Mouse (Mus musculus) common myeloid progenitor, adult 5-6 weeks (primary cell): ENCODE data around the gene Rdh9. TPM values are rescaled to one million over a fixed set of nuclear protein-coding genes. Genes with fewer than 3 reads are reported as not detected.
"Not testable (repeated sequence)": the region's sequence is repeated elsewhere in the genome, so short reads cannot be mapped to it uniquely, and the experiment has no call there.

ENCODE experiments used
- ATAC-seq: replicated peaks from 2 replicates; pipeline ENCODE4 v1.8.0; 2016; ENCODE audit warnings: low read depth, mild to moderate bottlenecking, moderate TSS enrichment, inconsistent platforms; ENCODE audit not compliant: poor library complexity, severe bottlenecking
- total RNA-seq: library from RNA; stranded (forward); fragments of 200-1000, 187-1606 nt; gene quantifications from 2 replicates; pipeline ENCODE4 v1.2.3, GENCODE M21; 2017

Rdh9 gene
- total RNA-seq, 1 experiment from 2014 or later, result not detected

- ATAC-seq, result no peak
Observed at GRCm38 (mm10) chr10:127755246-127755645, 20.9 kb upstream of the Rdh9 start.

- no peak for ATAC-seq
Observed at GRCm38 (mm10) chr10:127755770-127756468, 20.3 kb upstream of the Rdh9 start.

- no peak for ATAC-seq
Observed at GRCm38 (mm10) chr10:127759181-127760110, 16.7 kb upstream of the Rdh9 start, which contains the start of the genes Rdh1 and Rdh16f1. Gene Rdh1 (plus strand): TSS chr10:127759721. Gene Rdh16f1 (plus strand): TSS chr10:127759787.

- not testable (repeated sequence) for ATAC-seq
Observed at GRCm38 (mm10) chr10:127762926-127763325, 13.3 kb upstream of the Rdh9 start.

- no peak for ATAC-seq
Observed at GRCm38 (mm10) chr10:127763914-127764680, 12.1 kb upstream of the Rdh9 start.

- no peak for ATAC-seq
Observed at GRCm38 (mm10) chr10:127766564-127766963, 9.6 kb upstream of the Rdh9 start.

- ATAC-seq, result not testable (repeated sequence)
Observed at GRCm38 (mm10) chr10:127782321-127782720, 6.1 kb downstream of the Rdh9 start.

GRCm38 (mm10) chr10:127785411-127785810, 9.2 kb downstream of the Rdh9 start:
- ATAC-seq, result not testable (repeated sequence)

GRCm38 (mm10) chr10:127799295-127799694, 23.1 kb downstream of the Rdh9 start:
- ATAC-seq, result no peak

GRCm38 (mm10) chr10:127800891-127801290, 24.7 kb downstream of the Rdh9 start, which contains the start of gene Rdh16:
Gene Rdh16 (plus strand): TSS chr10:127801152.
- ATAC-seq, result no peak

- ATAC-seq, result no peak
Observed at GRCm38 (mm10) chr10:127801612-127802011, 25.4 kb downstream of the Rdh9 start.

- no peak for ATAC-seq
Observed at GRCm38 (mm10) chr10:127802236-127802635, 26.1 kb downstream of the Rdh9 start.

GRCm38 (mm10) chr10:127804416-127804815, 28.2 kb downstream of the Rdh9 start:
- ATAC-seq, result no peak

GRCm38 (mm10) chr10:127815888-127816287, 39.7 kb downstream of the Rdh9 start:
- no peak for ATAC-seq

- not testable (repeated sequence) for ATAC-seq
Observed at GRCm38 (mm10) chr10:127817268-127817910, 41.2 kb downstream of the Rdh9 start.

- ATAC-seq, result not testable (repeated sequence)
Observed at GRCm38 (mm10) chr10:127821806-127822205, 45.6 kb downstream of the Rdh9 start.

GRCm38 (mm10) chr10:127825386-127825785, 49.2 kb downstream of the Rdh9 start:
- ATAC-seq, result 0 out of 2 replicates have a peak, but pooled peaks have one; percentile 50

- ATAC-seq, result no peak
Observed at GRCm38 (mm10) chr10:127829121-127829520, 52.9 kb downstream of the Rdh9 start.

GRCm38 (mm10) chr10:127834186-127834585, 58.0 kb downstream of the Rdh9 start:
- ATAC-seq, result not testable (repeated sequence)
